Mouse (Mus musculus): Measurements from ENCODE around the gene Auts2. TPM values are rescaled to one million over a fixed set of nuclear protein-coding genes. Genes with fewer than 3 reads are reported as not detected.

Auts2 gene
- polyA plus RNA-seq, 1 experiment from 2014 or later = 1.6 TPM

DNA sequence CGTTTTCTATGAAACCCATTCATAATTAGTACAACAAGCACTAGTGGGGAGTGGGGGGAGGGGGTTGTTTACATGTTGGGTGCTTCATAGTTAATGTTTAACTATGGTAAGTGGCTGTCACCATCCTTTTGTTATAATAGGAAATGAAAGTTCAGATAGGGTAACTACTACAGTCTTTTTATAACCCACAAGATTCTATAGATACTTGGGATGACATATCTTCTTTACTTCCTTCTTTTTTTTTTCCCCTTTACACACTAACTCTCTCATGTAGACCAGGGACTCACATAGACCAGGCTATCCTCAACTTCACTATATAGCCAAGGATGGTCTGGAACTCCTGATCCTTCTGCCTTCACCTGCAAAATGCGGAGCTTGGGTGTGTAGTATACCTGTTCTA, 736.8 kb downstream of the Auts2 start:
- no peaks in the 10 kb centered on the region for H3K36me3 ChIP-seq (replicated peaks)
- no peaks in the 10 kb centered on the region for H3K9me3 ChIP-seq (replicated peaks)
- no peaks in the 10 kb centered on the region for H3K4me1 ChIP-seq (replicated peaks)
- ATAC-seq (ENCODE audit: insufficient read depth) = no peak
- H3K27me3 ChIP-seq = no peaks in the 10 kb centered on the region
- H3K4me2 ChIP-seq = no peak overlapping the region
- H3K4me3 ChIP-seq (replicated peaks) = no peak overlapping the region
- no peak overlapping the region for H3K27ac ChIP-seq (replicated peaks)
- no peak overlapping the region for H3K9ac ChIP-seq
- WGBS (ENCODE audit: insufficient replicate concordance) = 62% methylated on average over 2 of the region's 2 CpGs

DNA sequence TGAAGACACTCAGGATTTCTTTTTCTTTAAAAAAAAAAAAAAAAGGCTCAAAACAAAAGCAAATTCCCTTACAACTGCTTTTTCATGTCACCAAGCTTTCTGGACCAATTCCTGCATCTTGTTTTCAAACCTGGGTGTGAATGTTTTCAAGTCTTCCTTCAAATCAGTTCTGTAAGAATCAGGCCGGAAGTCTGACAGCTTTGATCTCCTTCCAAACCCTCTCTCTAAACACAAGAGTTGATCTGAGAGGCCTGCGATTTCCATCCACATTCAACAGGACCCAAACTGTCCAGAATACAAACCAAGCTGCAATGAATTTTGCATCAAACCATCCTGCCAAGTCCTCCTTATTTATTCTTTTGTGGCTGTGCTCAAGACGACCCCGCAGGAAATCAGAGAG, 737.9 kb downstream of the Auts2 start:
- Histone ChIP-seq H3K9ac (no peak overlapping the region), H3K4me2 (no peak overlapping the region), H3K36me3 (replicated peaks) (no peaks in the 10 kb centered on the region), H3K4me3 (replicated peaks) (no peak overlapping the region), H3K27ac (replicated peaks) (no peak overlapping the region), H3K9me3 (replicated peaks) (no peaks in the 10 kb centered on the region), H3K4me1 (replicated peaks) (no peaks in the 10 kb centered on the region), H3K27me3 (no peaks in the 10 kb centered on the region)
- 56% methylated on average over 4 of the region's 4 CpGs for WGBS (ENCODE audit: insufficient replicate concordance)
- no peak for ATAC-seq (ENCODE audit: insufficient read depth)

DNA sequence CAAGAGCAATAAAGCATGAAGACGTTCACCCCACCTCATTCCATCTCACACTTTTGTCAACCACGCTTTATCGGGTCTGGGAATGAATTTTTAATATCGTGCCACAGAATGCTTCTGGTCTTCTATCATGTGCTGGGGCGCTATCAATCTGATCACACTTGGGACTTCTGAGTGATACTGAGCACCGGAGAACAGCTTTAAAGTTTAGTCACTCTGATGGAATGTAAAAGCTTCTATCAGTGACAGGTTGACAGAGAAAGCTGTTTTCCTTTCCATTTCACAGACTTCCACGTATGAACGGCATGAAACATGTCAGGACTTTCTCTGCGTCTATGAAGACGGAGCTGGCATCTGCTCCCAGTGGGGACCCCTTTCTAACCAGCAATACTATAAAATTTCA, 739.5 kb downstream of the Auts2 start:
- no peak for ATAC-seq (ENCODE audit: insufficient read depth)
- Histone ChIP-seq H3K4me1 (replicated peaks) (no peaks in the 10 kb centered on the region), H3K4me2 (no peak overlapping the region), H3K9me3 (replicated peaks) (no peaks in the 10 kb centered on the region), H3K27ac (replicated peaks) (no peak overlapping the region), H3K4me3 (replicated peaks) (no peak overlapping the region), H3K27me3 (no peaks in the 10 kb centered on the region), H3K36me3 (replicated peaks) (no peaks in the 10 kb centered on the region), H3K9ac (no peak overlapping the region)
- 74% methylated on average over 10 of the region's 10 CpGs for WGBS (ENCODE audit: insufficient replicate concordance)

DNA sequence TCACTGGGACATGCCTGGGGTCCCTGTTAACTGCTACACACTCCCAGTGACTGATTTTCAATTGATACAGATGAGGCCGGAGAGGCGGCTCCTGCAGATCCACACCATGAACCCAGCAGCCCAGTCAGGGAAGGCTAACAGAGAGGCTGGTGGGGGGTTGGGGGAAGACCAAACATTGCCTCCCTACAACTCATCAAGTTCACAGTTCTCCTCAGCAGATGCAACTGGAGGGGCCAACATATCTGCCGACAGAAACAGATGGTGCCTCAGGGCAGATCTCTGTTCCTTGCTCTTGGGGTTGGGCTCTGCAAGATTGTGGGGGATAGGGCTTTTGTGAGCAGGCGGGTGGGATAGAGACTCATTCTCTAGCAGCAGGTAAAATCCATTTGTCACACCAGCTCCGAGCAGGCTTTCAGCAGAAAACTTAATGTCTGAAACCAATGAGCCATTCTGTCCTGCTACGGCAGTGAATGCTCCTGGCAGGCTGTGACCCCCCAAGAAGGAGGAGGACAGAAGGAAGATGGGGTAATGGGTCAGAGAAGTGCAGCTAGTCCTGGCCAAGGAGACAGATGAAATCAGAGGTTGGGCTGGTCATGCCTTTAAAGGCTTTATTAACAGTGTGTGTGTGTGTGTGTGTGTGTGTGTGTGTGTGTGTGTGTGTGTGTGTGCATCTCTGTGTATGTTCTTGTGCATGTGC, 740.7 kb downstream of the Auts2 start:
- Histone ChIP-seq H3K4me3 (replicated peaks) (no peak overlapping the region), H3K4me1 (replicated peaks) (no peaks in the 10 kb centered on the region), H3K9ac (no peak overlapping the region), H3K4me2 (no peak overlapping the region), H3K27ac (replicated peaks) (no peak overlapping the region), H3K9me3 (replicated peaks) (no peaks in the 10 kb centered on the region), H3K36me3 (replicated peaks) (no peaks in the 10 kb centered on the region), H3K27me3 (no peaks in the 10 kb centered on the region)
- 58% methylated on average over 6 of the region's 6 CpGs for WGBS (ENCODE audit: insufficient replicate concordance)
- ATAC-seq (ENCODE audit: insufficient read depth) = no peak

DNA sequence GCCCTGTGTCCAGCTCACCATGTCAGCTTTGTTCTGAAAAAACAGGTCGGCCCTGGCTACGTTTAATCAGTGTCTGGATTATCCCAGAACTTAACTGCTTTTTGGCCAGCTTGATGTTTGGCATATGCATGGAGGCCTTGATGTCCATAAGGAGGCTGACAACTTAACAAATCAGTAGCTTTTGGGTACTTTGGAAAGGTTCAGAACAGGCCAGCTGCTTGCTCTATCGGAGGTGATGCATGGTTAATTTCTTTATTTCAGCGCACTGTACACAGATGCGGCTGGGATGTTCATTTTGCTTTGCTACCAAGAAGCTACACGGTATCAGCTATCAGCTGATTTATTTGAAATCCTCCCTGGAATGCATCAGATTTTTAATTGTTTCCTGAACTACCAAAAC, 741.2 kb downstream of the Auts2 start:
- ATAC-seq (ENCODE audit: insufficient read depth) = no peak
- H3K36me3 ChIP-seq (replicated peaks) = no peaks in the 10 kb centered on the region
- H3K27me3 ChIP-seq = no peaks in the 10 kb centered on the region
- WGBS (ENCODE audit: insufficient replicate concordance) = 66% methylated on average over 6 of the region's 6 CpGs
- no peak overlapping the region for H3K9ac ChIP-seq
- H3K4me3 ChIP-seq (replicated peaks) = no peak overlapping the region
- no peak overlapping the region for H3K27ac ChIP-seq (replicated peaks)
- no peak overlapping the region for H3K4me2 ChIP-seq
- no peaks in the 10 kb centered on the region for H3K9me3 ChIP-seq (replicated peaks)
- no peaks in the 10 kb centered on the region for H3K4me1 ChIP-seq (replicated peaks)

DNA sequence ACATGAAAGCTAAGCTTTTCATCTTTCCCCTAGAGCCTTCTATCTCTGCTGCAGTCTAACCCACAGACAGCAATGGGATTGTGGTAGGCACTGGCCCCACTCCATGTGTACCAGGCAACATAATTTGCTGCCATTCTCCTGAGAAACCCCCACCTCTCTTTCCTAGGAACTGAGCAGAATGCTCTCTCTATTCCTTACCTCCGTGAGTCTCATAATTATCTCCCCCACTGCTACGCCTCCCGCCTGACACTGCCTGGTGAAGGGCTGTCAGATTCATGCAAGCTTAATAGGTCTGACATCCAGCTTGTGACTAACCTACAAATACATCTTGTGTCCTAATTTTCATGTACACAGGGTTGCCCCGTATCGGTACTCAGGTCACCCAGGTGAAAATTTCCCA, 744.8 kb downstream of the Auts2 start:
- no peak overlapping the region for H3K9ac ChIP-seq
- no peak overlapping the region for H3K27ac ChIP-seq (replicated peaks)
- no peaks in the 10 kb centered on the region for H3K9me3 ChIP-seq (replicated peaks)
- H3K4me3 ChIP-seq (replicated peaks) = no peak overlapping the region
- no peak for ATAC-seq (ENCODE audit: insufficient read depth)
- no peaks in the 10 kb centered on the region for H3K4me1 ChIP-seq (replicated peaks)
- H3K4me2 ChIP-seq = no peak overlapping the region
- H3K36me3 ChIP-seq (replicated peaks) = no peaks in the 10 kb centered on the region
- WGBS (ENCODE audit: insufficient replicate concordance) = 68% methylated on average over 5 of the region's 5 CpGs
- H3K27me3 ChIP-seq = no peaks in the 10 kb centered on the region

DNA sequence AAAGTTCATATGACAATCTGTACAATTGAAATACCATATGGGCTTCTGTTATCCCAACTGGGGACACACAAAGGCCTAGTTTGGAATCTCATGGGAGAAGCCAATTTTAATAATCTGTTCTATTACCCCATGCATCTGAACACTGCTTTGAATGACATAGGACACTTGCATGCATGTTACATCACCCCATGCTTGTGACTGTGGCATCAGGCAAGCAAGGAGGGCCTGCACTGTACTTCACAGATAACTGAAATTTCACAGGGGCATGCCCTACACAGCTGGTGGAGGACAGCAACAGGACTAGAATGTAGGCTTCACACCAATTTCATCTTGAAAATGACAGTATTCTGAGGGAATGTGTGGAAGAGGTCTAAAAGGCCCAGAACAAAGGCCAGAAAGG, 746.1 kb downstream of the Auts2 start:
- Histone ChIP-seq H3K4me2 (no peak overlapping the region), H3K4me3 (replicated peaks) (no peak overlapping the region), H3K9ac (no peak overlapping the region), H3K9me3 (replicated peaks) (no peaks in the 10 kb centered on the region), H3K4me1 (replicated peaks) (no peaks in the 10 kb centered on the region), H3K36me3 (replicated peaks) (no peaks in the 10 kb centered on the region), H3K27me3 (no peaks in the 10 kb centered on the region), H3K27ac (replicated peaks) (no peak overlapping the region)
- ATAC-seq (ENCODE audit: insufficient read depth) = no peak

DNA sequence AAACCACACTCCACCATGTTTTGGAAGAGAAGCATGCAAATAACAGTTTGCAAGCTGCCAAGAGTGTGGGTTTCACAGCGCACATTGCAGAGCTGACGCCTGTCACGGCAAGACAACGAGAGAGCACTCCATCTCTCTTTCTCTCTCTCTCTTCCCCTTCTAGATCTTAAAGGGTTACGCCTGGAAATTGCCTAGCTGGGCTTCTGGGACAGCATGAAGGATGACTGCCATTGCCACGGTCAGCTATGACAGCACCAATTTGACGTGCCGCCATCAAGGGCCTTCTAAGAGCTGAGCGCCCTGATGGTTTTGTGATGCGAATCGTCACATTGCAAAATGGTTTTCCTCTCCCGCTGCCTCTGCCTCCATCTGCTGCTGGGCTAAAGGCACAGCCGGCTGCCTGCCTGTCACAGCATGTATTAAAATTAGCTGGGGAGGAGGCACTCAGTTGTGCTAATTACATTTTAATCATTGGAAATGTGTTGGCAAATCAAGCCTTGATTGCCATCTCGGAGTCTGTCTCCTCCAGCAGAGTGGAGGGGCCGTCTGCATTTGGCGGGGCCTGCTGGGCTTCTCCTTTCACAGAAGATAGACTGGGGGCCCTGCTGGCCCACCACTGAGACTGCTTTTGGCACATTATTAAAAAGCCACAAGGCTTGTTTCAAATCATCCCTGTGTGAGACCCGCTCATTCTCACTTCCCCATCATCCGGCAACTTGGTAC, 748.6 kb downstream of the Auts2 start:
- no peak overlapping the region for H3K4me2 ChIP-seq
- WGBS (ENCODE audit: insufficient replicate concordance) = 51% methylated on average over 18 of the region's 18 CpGs
- no peak overlapping the region for H3K27ac ChIP-seq (replicated peaks)
- H3K27me3 ChIP-seq = no peaks in the 10 kb centered on the region
- H3K9ac ChIP-seq = no peak overlapping the region
- no peaks in the 10 kb centered on the region for H3K36me3 ChIP-seq (replicated peaks)
- H3K4me3 ChIP-seq (replicated peaks) = no peak overlapping the region
- H3K4me1 ChIP-seq (replicated peaks) = no peaks in the 10 kb centered on the region
- no peak for ATAC-seq (ENCODE audit: insufficient read depth)
- no peaks in the 10 kb centered on the region for H3K9me3 ChIP-seq (replicated peaks)

DNA sequence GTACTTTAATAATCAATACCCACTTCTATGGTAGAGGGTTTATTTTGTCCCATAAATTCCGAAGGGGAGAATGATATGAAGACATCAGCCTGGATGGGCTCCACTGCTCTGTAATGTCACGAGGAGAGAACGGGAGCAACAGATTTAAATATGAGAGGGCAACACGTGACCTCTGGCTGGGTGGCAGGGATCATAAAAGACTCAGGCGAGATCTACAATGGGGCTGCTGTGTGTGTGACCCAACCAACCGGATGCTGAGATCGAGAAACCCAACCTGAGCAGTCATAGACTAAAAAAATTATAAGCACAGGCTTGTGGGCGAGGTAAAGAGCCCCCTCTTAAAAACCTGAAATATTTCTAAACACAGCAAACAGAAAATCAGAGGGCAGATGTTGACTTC, 753.5 kb downstream of the Auts2 start:
- Histone ChIP-seq H3K4me1 (replicated peaks) (no peaks in the 10 kb centered on the region), H3K9me3 (replicated peaks) (no peaks in the 10 kb centered on the region), H3K27ac (replicated peaks) (no peak overlapping the region), H3K27me3 (no peaks in the 10 kb centered on the region), H3K36me3 (replicated peaks) (no peaks in the 10 kb centered on the region), H3K9ac (no peak overlapping the region), H3K4me2 (no peak overlapping the region), H3K4me3 (replicated peaks) (no peak overlapping the region)
- 47% methylated on average over 8 of the region's 8 CpGs for WGBS (ENCODE audit: insufficient replicate concordance)
- ATAC-seq (ENCODE audit: insufficient read depth) = no peak

DNA sequence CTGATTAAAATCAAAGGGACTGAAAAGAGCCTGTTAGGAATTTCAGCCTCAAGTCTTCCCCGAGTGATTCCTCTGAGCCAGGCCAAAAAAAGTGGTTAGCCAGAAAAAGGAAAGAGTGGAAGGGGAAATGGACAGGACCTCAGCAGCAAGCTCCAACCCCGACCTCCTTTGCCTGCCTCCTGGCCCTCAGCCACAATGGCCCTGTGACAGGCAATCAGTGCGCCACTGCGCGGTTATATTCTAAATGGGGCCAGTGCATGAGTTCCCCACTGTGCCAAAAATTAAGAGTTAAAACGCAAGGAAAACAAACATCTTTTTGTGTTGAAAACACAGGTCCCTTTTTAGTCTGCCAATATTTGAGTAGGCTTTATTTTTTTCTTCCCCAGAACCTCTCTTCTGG, 755.1 kb downstream of the Auts2 start:
- Histone ChIP-seq H3K9ac (no peak overlapping the region), H3K4me1 (replicated peaks) (no peaks in the 10 kb centered on the region), H3K4me3 (replicated peaks) (no peak overlapping the region), H3K36me3 (replicated peaks) (no peaks in the 10 kb centered on the region), H3K27ac (replicated peaks) (no peak overlapping the region), H3K4me2 (no peak overlapping the region), H3K27me3 (no peaks in the 10 kb centered on the region), H3K9me3 (replicated peaks) (no peaks in the 10 kb centered on the region)
- ATAC-seq (ENCODE audit: insufficient read depth) = no peak
- WGBS (ENCODE audit: insufficient replicate concordance) = 61% methylated on average over 6 of the region's 6 CpGs

DNA sequence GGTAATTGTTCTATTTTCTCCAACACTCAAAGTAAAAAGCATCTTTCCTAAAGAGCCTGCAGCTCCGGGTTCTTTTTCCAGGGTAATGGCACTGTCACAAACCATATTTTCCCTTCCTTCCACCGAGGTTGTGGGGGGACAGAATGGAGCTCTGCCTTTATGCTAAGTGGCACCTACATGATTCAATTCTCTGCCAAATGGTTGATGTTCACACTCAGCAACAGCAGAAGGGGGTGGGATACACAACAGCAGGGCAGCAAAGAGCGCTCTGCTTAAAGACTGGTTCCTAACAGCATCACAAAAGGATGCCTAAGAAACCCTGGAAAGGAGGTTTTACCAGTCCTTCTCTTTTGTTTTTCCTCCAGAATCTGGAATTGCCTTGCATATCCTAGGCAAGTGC, 759.9 kb downstream of the Auts2 start:
- no peaks in the 10 kb centered on the region for H3K27me3 ChIP-seq
- H3K4me3 ChIP-seq (replicated peaks) = no peak overlapping the region
- H3K27ac ChIP-seq (replicated peaks) = no peak overlapping the region
- no peak overlapping the region for H3K4me2 ChIP-seq
- no peaks in the 10 kb centered on the region for H3K9me3 ChIP-seq (replicated peaks)
- no peak overlapping the region for H3K9ac ChIP-seq
- no peaks in the 10 kb centered on the region for H3K4me1 ChIP-seq (replicated peaks)
- 47% methylated on average over 3 of the region's 3 CpGs for WGBS (ENCODE audit: insufficient replicate concordance)
- no peak for ATAC-seq (ENCODE audit: insufficient read depth)
- H3K36me3 ChIP-seq (replicated peaks) = no peaks in the 10 kb centered on the region

DNA sequence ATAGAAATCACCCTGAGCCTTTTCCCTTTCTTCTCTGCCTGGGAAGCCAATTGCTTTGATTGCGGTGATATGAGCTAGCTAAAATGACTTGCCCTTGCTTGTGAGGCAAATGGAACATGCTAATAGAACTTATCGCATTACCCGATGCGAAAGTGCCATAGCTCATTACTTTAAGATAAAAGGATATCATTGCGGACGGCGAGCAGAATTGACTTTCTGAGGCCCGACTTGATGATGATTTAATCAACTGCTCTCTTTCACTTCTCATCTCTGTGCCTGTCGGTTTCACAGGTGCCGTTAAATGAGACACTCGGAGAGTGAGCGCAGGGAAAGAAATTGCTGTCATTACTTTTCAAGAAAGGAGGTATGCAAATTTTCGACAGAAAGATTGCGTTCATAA, 762.1 kb downstream of the Auts2 start:
- H3K9ac ChIP-seq = no peak overlapping the region
- no peaks in the 10 kb centered on the region for H3K4me1 ChIP-seq (replicated peaks)
- no peaks in the 10 kb centered on the region for H3K9me3 ChIP-seq (replicated peaks)
- no peak for ATAC-seq (ENCODE audit: insufficient read depth)
- WGBS (ENCODE audit: insufficient replicate concordance) = 77% methylated on average over 14 of the region's 14 CpGs
- H3K4me3 ChIP-seq (replicated peaks) = no peak overlapping the region
- no peaks in the 10 kb centered on the region for H3K27me3 ChIP-seq
- H3K27ac ChIP-seq (replicated peaks) = no peak overlapping the region
- H3K36me3 ChIP-seq (replicated peaks) = no peaks in the 10 kb centered on the region
- H3K4me2 ChIP-seq = no peak overlapping the region

Data from liver, embryonic 15.5 days (tissue).